Mouse (Mus musculus): Measurements from ENCODE around the gene Slc47a1. TPM values are rescaled to one million over a fixed set of nuclear protein-coding genes. Genes with fewer than 3 reads are reported as not detected.
A peak's percentile ranks its signal among the peaks of the same experiment; 100 is the strongest.
"Not testable (repeated sequence)": the region's sequence is repeated elsewhere in the genome, so short reads cannot be mapped to it uniquely, and the experiment has no call there.

Gene Slc47a1
- polyA plus RNA-seq, 1 experiment from 2014 or later: 8.0 TPM

- ATAC-seq: peak; percentile 80
- Histone ChIP-seq H3K27ac (ENCODE audit: low read depth, low read length) (peak overlapping the region; percentile 90), H3K4me2 (replicated peaks; ENCODE audit: low read depth) (peak overlapping the region; percentile 72), H3K4me3 (ENCODE audit: low read depth, low read length) (peak overlapping the region; percentile 86), H3K4me1 (replicated peaks; ENCODE audit: control insufficient read depth, insufficient read depth, low read length) (no peaks in the 10 kb centered on the region), H3K9me3 (ENCODE audit: control insufficient read depth) (no peaks in the 10 kb centered on the region), H3K27me3 (replicated peaks; ENCODE audit: control insufficient read depth, insufficient read depth, low read length) (no peaks in the 10 kb centered on the region), H3K36me3 (ENCODE audit: control insufficient read depth, insufficient read depth) (no peaks in the 10 kb centered on the region), H3K9ac (ENCODE audit: low read depth, low read length) (peak overlapping the region; percentile 85)
- WGBS: under 1% methylated on average over 39 of the region's 39 CpGs
- peak; percentile 67 for TF ChIP-seq CTCF (IDR thresholded peaks at IDR 0.05; ENCODE audit: low read depth)
Measured at GRCm38 (mm10) chr11:61407638-61408183, 29.6 kb upstream of the Slc47a1 start.

- H3K4me3 ChIP-seq (ENCODE audit: low read depth, low read length): no peak overlapping the region
- H3K27me3 ChIP-seq (replicated peaks; ENCODE audit: control insufficient read depth, insufficient read depth, low read length): no peaks in the 10 kb centered on the region
- ATAC-seq: no peak
- no peak overlapping the region for H3K9ac ChIP-seq (ENCODE audit: low read depth, low read length)
- no peaks in the 10 kb centered on the region for H3K4me1 ChIP-seq (replicated peaks; ENCODE audit: control insufficient read depth, insufficient read depth, low read length)
- H3K4me2 ChIP-seq (replicated peaks; ENCODE audit: low read depth): no peak overlapping the region
- no peak for TF ChIP-seq CTCF (IDR thresholded peaks at IDR 0.05; ENCODE audit: low read depth)
- WGBS: 90% methylated on average over 4 of the region's 4 CpGs
- H3K36me3 ChIP-seq (ENCODE audit: control insufficient read depth, insufficient read depth): no peaks in the 10 kb centered on the region
- H3K9me3 ChIP-seq (ENCODE audit: control insufficient read depth): no peaks in the 10 kb centered on the region
- no peak overlapping the region for H3K27ac ChIP-seq (ENCODE audit: low read depth, low read length)
Measured at GRCm38 (mm10) chr11:61401794-61402193, 23.6 kb upstream of the Slc47a1 start.

DNA sequence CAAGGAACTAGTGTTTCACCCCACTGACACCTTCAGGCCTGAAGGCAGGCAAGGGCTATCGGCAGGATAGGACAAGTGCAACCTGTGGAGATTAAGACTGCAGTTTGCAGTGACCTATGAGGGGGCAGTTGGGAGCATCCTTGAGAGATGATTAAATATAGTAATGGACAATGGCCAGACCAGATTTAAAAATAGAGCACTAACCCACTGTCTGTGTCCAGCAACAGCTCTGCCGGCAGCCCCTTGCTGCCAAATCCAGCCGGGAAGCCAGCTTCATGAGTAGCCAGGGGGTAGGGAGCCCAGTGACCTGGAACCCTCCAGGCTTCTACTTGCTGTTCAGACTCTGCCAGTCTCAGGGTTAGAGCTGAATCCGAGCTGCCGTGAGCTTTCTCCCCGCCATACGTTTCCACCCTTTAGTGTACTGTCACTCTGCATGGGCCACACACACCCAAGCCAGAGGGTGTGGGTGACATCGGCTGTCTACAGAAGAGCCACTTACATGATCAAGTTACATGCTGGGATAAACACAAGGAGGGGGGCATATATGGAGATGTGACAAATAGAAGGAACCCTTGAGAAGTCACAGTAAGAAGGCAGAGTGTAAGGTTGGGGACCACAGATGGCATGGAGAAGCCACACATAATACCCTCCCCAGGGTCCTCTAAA lies 22.7 kb upstream of the Slc47a1 start:
- 79% methylated on average over 8 of the region's 8 CpGs for WGBS
- no peak for ATAC-seq

GRCm38 (mm10) chr11:61397423-61398043 lies 19.4 kb upstream of the Slc47a1 start:
- ATAC-seq; H3K4me1 ChIP-seq (replicated peaks; ENCODE audit: control insufficient read depth, insufficient read depth, low read length); H3K9ac ChIP-seq (ENCODE audit: low read depth, low read length); H3K4me3 ChIP-seq (ENCODE audit: low read depth, low read length); H3K4me2 ChIP-seq (replicated peaks; ENCODE audit: low read depth); H3K9me3 ChIP-seq (ENCODE audit: control insufficient read depth); H3K27me3 ChIP-seq (replicated peaks; ENCODE audit: control insufficient read depth, insufficient read depth, low read length); H3K36me3 ChIP-seq (ENCODE audit: control insufficient read depth, insufficient read depth); H3K27ac ChIP-seq (ENCODE audit: low read depth, low read length): not testable (repeated sequence)
- 88% methylated on average over 17 of the region's 18 CpGs for WGBS

More for the DNA sequence above, 22.7 kb upstream of the Slc47a1 start:
- H3K9ac ChIP-seq (ENCODE audit: low read depth, low read length): no peak overlapping the region
- no peak overlapping the region for H3K4me2 ChIP-seq (replicated peaks; ENCODE audit: low read depth)
- no peak overlapping the region for H3K27ac ChIP-seq (ENCODE audit: low read depth, low read length)
- H3K9me3 ChIP-seq (ENCODE audit: control insufficient read depth): no peaks in the 10 kb centered on the region
- no peak for TF ChIP-seq CTCF (IDR thresholded peaks at IDR 0.05; ENCODE audit: low read depth)
- no peaks in the 10 kb centered on the region for H3K27me3 ChIP-seq (replicated peaks; ENCODE audit: control insufficient read depth, insufficient read depth, low read length)
- H3K4me1 ChIP-seq (replicated peaks; ENCODE audit: control insufficient read depth, insufficient read depth, low read length): no peaks in the 10 kb centered on the region
- no peak overlapping the region for H3K4me3 ChIP-seq (ENCODE audit: low read depth, low read length)
- H3K36me3 ChIP-seq (ENCODE audit: control insufficient read depth, insufficient read depth): no peaks in the 10 kb centered on the region

- TF ChIP-seq CTCF (IDR thresholded peaks at IDR 0.05; ENCODE audit: low read depth): no peak
- Histone ChIP-seq H3K9me3 (ENCODE audit: control insufficient read depth) (no peaks in the 10 kb centered on the region), H3K4me2 (replicated peaks; ENCODE audit: low read depth) (no peak overlapping the region), H3K27me3 (replicated peaks; ENCODE audit: control insufficient read depth, insufficient read depth, low read length) (no peaks in the 10 kb centered on the region), H3K9ac (ENCODE audit: low read depth, low read length) (no peak overlapping the region), H3K36me3 (ENCODE audit: control insufficient read depth, insufficient read depth) (no peaks in the 10 kb centered on the region), H3K4me1 (replicated peaks; ENCODE audit: control insufficient read depth, insufficient read depth, low read length) (no peaks in the 10 kb centered on the region), H3K27ac (ENCODE audit: low read depth, low read length) (no peak overlapping the region), H3K4me3 (ENCODE audit: low read depth, low read length) (no peak overlapping the region)
- no peak for ATAC-seq
- 49% methylated on average over 4 of the region's 4 CpGs for WGBS
Measured at GRCm38 (mm10) chr11:61388936-61389335, 10.8 kb upstream of the Slc47a1 start.

- Histone ChIP-seq H3K4me3 (ENCODE audit: low read depth, low read length) (no peak overlapping the region), H3K27me3 (replicated peaks; ENCODE audit: control insufficient read depth, insufficient read depth, low read length) (no peaks in the 10 kb centered on the region), H3K27ac (ENCODE audit: low read depth, low read length) (no peak overlapping the region), H3K4me1 (replicated peaks; ENCODE audit: control insufficient read depth, insufficient read depth, low read length) (no peaks in the 10 kb centered on the region), H3K4me2 (replicated peaks; ENCODE audit: low read depth) (no peak overlapping the region), H3K36me3 (ENCODE audit: control insufficient read depth, insufficient read depth) (no peaks in the 10 kb centered on the region), H3K9me3 (ENCODE audit: control insufficient read depth) (no peaks in the 10 kb centered on the region), H3K9ac (ENCODE audit: low read depth, low read length) (no peak overlapping the region)
- peak; percentile 76 for TF ChIP-seq CTCF (IDR thresholded peaks at IDR 0.05; ENCODE audit: low read depth)
- WGBS: 67% methylated on average over 6 of the region's 6 CpGs
- no peak for ATAC-seq
Measured at GRCm38 (mm10) chr11:61388012-61388411, 9.9 kb upstream of the Slc47a1 start.

Measured in intestine, postnatal 0 days (tissue).